Mouse (Mus musculus) embryonic facial prominence, embryonic 11.5 days (tissue): Measurements from ENCODE around the gene Tex10. TPM values are rescaled to one million over a fixed set of nuclear protein-coding genes. Genes with fewer than 3 reads are reported as not detected.

ENCODE experiments used
- ATAC-seq: fragments of 200-750 bp; cut with Nextera tagmentation; replicated peaks from 2 replicates; pipeline ENCODE4 v1.8.0; 2017; ENCODE audit warnings: low read depth; ENCODE audit not compliant: insufficient number of reproducible peaks, low FRiP score, low TSS enrichment
- DNase-seq: peaks from one replicate; pipeline ENCODE4 v3.0.0-alpha.2; 2015; ENCODE audit warnings: low spot score
- H3K27ac ChIP-seq: fragments of 300-500 bp; sonication (generic); replicated peaks from 2 replicates; pipeline ENCODE4 v1.5.1; 2014; ENCODE audit warnings: mild to moderate bottlenecking, low read depth, low read length, control low read depth
- H3K27me3 ChIP-seq: fragments of 300-500 bp; sonication (generic); 2 replicates; pipeline ENCODE4 v1.6.1; 2014; ENCODE audit warnings: mild to moderate bottlenecking, low read length, moderate library complexity, mixed read lengths; ENCODE audit not compliant: control insufficient read depth, insufficient read depth
- H3K36me3 ChIP-seq: fragments of 300-500 bp; sonication (generic); replicated peaks from 2 replicates; pipeline ENCODE4 v1.6.1; 2014; ENCODE audit warnings: low read depth, mild to moderate bottlenecking, low read length, moderate library complexity, mixed read lengths; ENCODE audit not compliant: control insufficient read depth, insufficient read depth
- H3K4me1 ChIP-seq: fragments of 300-500 bp; sonication (generic); 2 replicates; pipeline ENCODE4 v1.6.1; 2014; ENCODE audit warnings: low read length, mixed read lengths; ENCODE audit not compliant: control insufficient read depth, insufficient read depth
- H3K4me2 ChIP-seq: fragments of 300-500 bp; sonication (generic); 2 replicates; pipeline ENCODE4 v1.6.1; 2014; ENCODE audit warnings: low read depth, mild to moderate bottlenecking, control low read depth, low read length, moderate library complexity
- H3K4me3 ChIP-seq: fragments of 300-500 bp; sonication (generic); 2 replicates; pipeline ENCODE4 v1.5.1; 2014; ENCODE audit warnings: low read depth, low read length, control low read depth
- H3K9ac ChIP-seq: fragments of 300-500 bp; sonication (generic); replicated peaks from 2 replicates; pipeline ENCODE4 v1.6.1; 2014; ENCODE audit warnings: mild to moderate bottlenecking, control low read depth, low read length
- H3K9me3 ChIP-seq: fragments of 300-500 bp; sonication (generic); replicated peaks from 2 replicates; pipeline ENCODE4 v1.6.1; 2016; ENCODE audit warnings: mild to moderate bottlenecking, low read length, inconsistent platforms, mixed read lengths; ENCODE audit not compliant: control insufficient read depth
- WGBS: fragments of 180-500 bp; shearing (Covaris S2); extraction: QIAGEN DNeasy Blood & Tissue Kit; methylation state at CpG from one replicate; pipeline ENCODE4 v1.1.7; 2014; 5-methylcytosine and 5-hydroxymethylcytosine counted together
- polyA plus RNA-seq: library from polyadenylated mRNA; unstranded; fragments of >200 nt; fragmentation: Nextera tagmentation; extraction: Ambion mirVana; gene quantifications from 2 replicates; pipeline ENCODE4 v1.2.1, GENCODE M21; 2014

The Tex10 gene
- polyA plus RNA-seq, 1 experiment from 2014 or later: 103 TPM

GRCm38 (mm10) chr4:48382506-48382905 lies 90.8 kb downstream of the Tex10 start:
- ATAC-seq (no peak), DNase-seq (no peak)
- Histone ChIP-seq H3K27me3 (no peaks in the 10 kb centered on the region), H3K9me3 (no peaks in the 10 kb centered on the region), H3K9ac (no peak overlapping the region), H3K27ac (no peak overlapping the region), H3K4me2 (no peak overlapping the region), H3K4me3 (no peak overlapping the region), H3K4me1 (no peaks in the 10 kb centered on the region), H3K36me3 (no peaks in the 10 kb centered on the region)
- WGBS: 83% methylated on average over 5 of the region's 5 CpGs

DNA sequence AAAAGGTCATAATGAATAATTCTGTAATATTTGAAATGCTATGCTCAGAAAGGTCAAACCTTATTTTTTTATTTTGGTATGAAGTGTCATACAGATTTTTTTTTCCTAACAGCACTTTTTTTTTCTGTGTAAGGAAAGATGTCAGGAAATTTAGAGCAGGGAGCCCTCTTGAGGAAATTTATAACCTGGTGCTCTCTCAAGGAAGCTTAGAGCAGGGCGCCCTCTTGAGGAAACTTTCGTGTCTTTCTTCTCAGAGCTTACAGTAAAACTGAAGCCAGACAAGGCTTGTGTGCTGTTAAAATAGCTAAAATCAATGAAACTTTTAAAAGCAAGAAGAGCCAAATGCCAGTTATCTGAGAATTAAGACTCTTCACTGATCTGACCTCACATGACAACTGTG lies 92.3 kb downstream of the Tex10 start:
- DNase-seq (peak; percentile 89), ATAC-seq (no peak)
- Histone ChIP-seq H3K4me3 (no peak overlapping the region), H3K9me3 (no peaks in the 10 kb centered on the region), H3K36me3 (no peaks in the 10 kb centered on the region), H3K27ac (no peak overlapping the region), H3K9ac (no peak overlapping the region), H3K4me2 (no peak overlapping the region), H3K27me3 (no peaks in the 10 kb centered on the region), H3K4me1 (no peaks in the 10 kb centered on the region)
- WGBS: 3% methylated on average over 2 of the region's 2 CpGs

Other genes starting within 250 kb of the Tex10 start
- 77.9 and 84.5 TPM in 2 replicates for gene Erp44, start 193.9 kb downstream of the Tex10 start, polyA plus RNA-seq
- 5.6 and 5.8 TPM in 2 replicates for gene Invs, start 193.7 kb downstream of the Tex10 start, polyA plus RNA-seq
- 59.4 and 66.3 TPM in 2 replicates for gene Msantd3, start 66.5 kb upstream of the Tex10 start, polyA plus RNA-seq
- 147 and 161 TPM in 2 replicates for gene Tmeff1, start 111.7 kb upstream of the Tex10 start, polyA plus RNA-seq
- gene Cavin4, start 190.1 kb upstream of the Tex10 start, polyA plus RNA-seq: 0.62 and 0.75 TPM in 2 replicates